Mouse (Mus musculus): ENCODE results near the gene Gucy2c. TPM values are rescaled to one million over a fixed set of nuclear protein-coding genes. Genes with fewer than 3 reads are reported as not detected.

The Gucy2c gene
- polyA plus RNA-seq, 1 experiment from 2014 or later: 13.3 TPM

GRCm38 (mm10) chr6:136722565-136722964 is 59.0 kb downstream of the Gucy2c start:
- Histone ChIP-seq H3K27ac (no peak overlapping the region), H3K4me1 (no peaks in the 10 kb centered on the region), H3K4me3 (replicated peaks) (no peak overlapping the region), H3K4me2 (no peak overlapping the region), H3K9ac (no peak overlapping the region), H3K9me3 (no peaks in the 10 kb centered on the region), H3K27me3 (replicated peaks) (no peaks in the 10 kb centered on the region), H3K36me3 (no peaks in the 10 kb centered on the region)
- no peak for ATAC-seq (ENCODE audit: insufficient read depth, low FRiP score, low read depth)
- WGBS: 81% methylated on average over 7 of the region's 7 CpGs

DNA sequence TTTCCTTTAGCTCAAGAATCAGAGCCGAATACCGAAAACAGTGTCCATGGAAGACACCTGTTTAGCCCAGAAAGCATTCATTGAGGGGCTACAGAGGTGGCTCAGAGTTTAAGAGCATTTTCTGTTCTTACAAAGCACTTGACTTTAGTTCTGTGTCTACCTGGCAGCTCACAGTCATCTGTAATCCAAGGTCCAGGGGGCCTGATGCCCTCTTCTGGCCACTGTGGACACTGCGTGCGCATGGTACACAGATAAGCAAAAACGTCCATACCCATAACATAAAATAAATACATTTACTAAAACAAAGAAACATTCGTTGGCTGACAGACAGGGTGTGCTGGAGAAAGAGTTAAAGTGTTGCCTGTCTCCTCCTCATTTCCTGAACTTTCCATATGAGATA is 59.6 kb downstream of the Gucy2c start:
- Histone ChIP-seq H3K4me2 (no peak overlapping the region), H3K4me3 (replicated peaks) (no peak overlapping the region), H3K27ac (no peak overlapping the region), H3K9ac (no peak overlapping the region), H3K4me1 (no peaks in the 10 kb centered on the region), H3K9me3 (no peaks in the 10 kb centered on the region), H3K27me3 (replicated peaks) (no peaks in the 10 kb centered on the region), H3K36me3 (no peaks in the 10 kb centered on the region)
- 55% methylated on average over 6 of the region's 6 CpGs for WGBS
- no peak for ATAC-seq (ENCODE audit: insufficient read depth, low FRiP score, low read depth)

DNA sequence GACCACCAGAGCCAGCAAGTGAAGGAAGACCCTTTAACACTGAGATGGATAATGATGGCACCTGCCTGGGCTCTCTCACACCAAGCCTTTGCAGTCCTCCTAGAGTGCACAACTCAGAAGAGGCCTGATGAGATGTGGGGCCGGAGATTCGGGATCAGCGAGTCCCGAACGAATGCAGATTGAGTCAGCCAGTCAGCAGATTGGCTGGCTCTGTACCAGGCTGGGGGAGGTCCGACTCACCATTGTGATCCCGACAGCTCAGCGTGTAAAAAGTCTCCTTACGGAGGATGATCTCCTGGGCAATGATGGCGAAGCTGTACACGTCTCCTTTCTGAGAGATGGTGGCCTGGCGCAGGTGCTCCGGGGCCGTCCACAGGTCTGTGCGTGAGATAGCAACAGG is 61.1 kb downstream of the Gucy2c start:
- Histone ChIP-seq H3K4me3 (replicated peaks) (no peak overlapping the region), H3K4me1 (no peaks in the 10 kb centered on the region), H3K27ac (no peak overlapping the region), H3K27me3 (replicated peaks) (no peaks in the 10 kb centered on the region), H3K9me3 (no peaks in the 10 kb centered on the region), H3K36me3 (no peaks in the 10 kb centered on the region), H3K9ac (no peak overlapping the region), H3K4me2 (no peak overlapping the region)
- WGBS: 85% methylated on average over 15 of the region's 15 CpGs
- no peak for ATAC-seq (ENCODE audit: insufficient read depth, low FRiP score, low read depth)

- Histone ChIP-seq H3K4me3 (replicated peaks) (no peak overlapping the region), H3K27me3 (replicated peaks) (no peaks in the 10 kb centered on the region), H3K9ac (no peak overlapping the region), H3K27ac (no peak overlapping the region), H3K4me1 (no peaks in the 10 kb centered on the region), H3K36me3 (no peaks in the 10 kb centered on the region), H3K9me3 (no peaks in the 10 kb centered on the region), H3K4me2 (no peak overlapping the region)
- ATAC-seq (ENCODE audit: insufficient read depth, low FRiP score, low read depth): no peak
- WGBS: 76% methylated on average over 10 of the region's 11 CpGs
These were observed 65.6 kb downstream of the Gucy2c start for GRCm38 (mm10) chr6:136715881-136716431.

DNA sequence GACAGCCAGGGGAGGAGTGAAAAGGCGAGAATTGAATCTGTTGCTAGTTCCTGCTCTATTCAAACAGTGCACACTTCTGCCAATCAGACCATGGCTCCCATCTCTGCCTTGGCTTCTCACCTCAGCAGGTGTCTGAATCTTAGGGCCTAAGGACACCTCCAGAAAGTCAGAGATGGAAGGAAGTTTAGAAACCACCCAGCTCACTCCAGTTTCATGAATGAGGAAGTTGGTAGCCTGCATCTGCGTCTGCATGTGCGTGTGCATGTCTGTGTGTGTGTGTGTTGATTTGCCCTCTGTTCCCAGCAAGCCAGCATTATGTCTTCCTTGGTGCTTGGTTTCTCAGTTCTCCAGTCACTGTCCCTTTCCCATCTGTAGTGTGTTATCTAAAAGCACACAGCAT is 67.5 kb downstream of the Gucy2c start:
- H3K36me3 ChIP-seq: no peaks in the 10 kb centered on the region
- no peak overlapping the region for H3K27ac ChIP-seq
- H3K9ac ChIP-seq: no peak overlapping the region
- ATAC-seq (ENCODE audit: insufficient read depth, low FRiP score, low read depth): no peak
- H3K9me3 ChIP-seq: no peaks in the 10 kb centered on the region
- no peaks in the 10 kb centered on the region for H3K27me3 ChIP-seq (replicated peaks)
- 76% methylated on average over 3 of the region's 3 CpGs for WGBS
- no peaks in the 10 kb centered on the region for H3K4me1 ChIP-seq
- no peak overlapping the region for H3K4me2 ChIP-seq
- H3K4me3 ChIP-seq (replicated peaks): no peak overlapping the region

DNA sequence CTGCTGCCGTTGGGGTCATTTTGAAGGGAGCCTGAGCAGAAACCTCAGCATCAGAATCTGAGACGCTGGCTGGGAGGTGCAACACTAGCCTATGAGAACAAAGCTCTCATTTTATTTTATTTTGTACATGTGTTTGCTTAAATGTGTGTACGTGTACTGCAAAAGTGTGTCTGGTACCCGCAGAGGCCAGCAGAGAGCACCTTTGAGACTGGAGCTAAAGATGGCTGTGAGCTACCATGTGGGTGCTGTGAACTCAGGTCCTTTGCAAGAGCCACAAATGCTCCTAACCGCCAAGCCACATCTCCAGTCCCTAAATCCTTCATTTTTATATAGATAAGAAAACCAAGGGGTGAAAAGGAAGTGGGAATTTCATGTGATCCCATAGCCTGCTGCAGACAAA is 71.2 kb downstream of the Gucy2c start:
- Histone ChIP-seq H3K9ac (no peak overlapping the region), H3K4me1 (no peaks in the 10 kb centered on the region), H3K4me2 (no peak overlapping the region), H3K27me3 (replicated peaks) (no peaks in the 10 kb centered on the region), H3K27ac (no peak overlapping the region), H3K9me3 (no peaks in the 10 kb centered on the region), H3K36me3 (no peaks in the 10 kb centered on the region), H3K4me3 (replicated peaks) (no peak overlapping the region)
- no peak for ATAC-seq (ENCODE audit: insufficient read depth, low FRiP score, low read depth)
- 90% methylated on average over 5 of the region's 5 CpGs for WGBS

DNA sequence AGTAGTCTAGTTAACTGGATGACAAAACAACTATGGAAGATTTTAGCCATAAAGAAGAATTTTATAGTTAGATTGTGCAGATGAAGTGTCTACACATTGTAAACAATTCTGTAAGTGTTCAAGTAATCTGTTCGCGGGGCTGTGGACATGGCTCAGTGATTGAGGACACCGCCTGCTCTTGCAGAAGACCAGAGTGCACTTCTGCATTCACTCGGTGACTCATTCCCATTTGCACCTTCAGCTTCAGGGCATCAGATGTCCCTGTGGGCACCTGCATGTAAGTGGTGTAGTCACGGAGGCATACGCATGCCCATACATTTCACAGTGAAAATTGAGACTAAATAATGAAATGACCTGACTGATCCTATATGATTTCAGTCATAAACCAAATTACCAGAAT is 73.0 kb downstream of the Gucy2c start:
- no peaks in the 10 kb centered on the region for H3K9me3 ChIP-seq
- no peak overlapping the region for H3K4me2 ChIP-seq
- ATAC-seq (ENCODE audit: insufficient read depth, low FRiP score, low read depth): no peak
- H3K27ac ChIP-seq: no peak overlapping the region
- H3K4me3 ChIP-seq (replicated peaks): no peak overlapping the region
- no peaks in the 10 kb centered on the region for H3K36me3 ChIP-seq
- no peaks in the 10 kb centered on the region for H3K4me1 ChIP-seq
- H3K27me3 ChIP-seq (replicated peaks): no peaks in the 10 kb centered on the region
- WGBS: 85% methylated on average over 6 of the region's 6 CpGs
- no peak overlapping the region for H3K9ac ChIP-seq

GRCm38 (mm10) chr6:136701878-136702277 is 79.7 kb downstream of the Gucy2c start:
- Histone ChIP-seq H3K36me3 (no peaks in the 10 kb centered on the region), H3K4me3 (replicated peaks) (no peak overlapping the region), H3K27me3 (replicated peaks) (no peaks in the 10 kb centered on the region), H3K4me2 (no peak overlapping the region), H3K27ac (no peak overlapping the region), H3K9me3 (no peaks in the 10 kb centered on the region), H3K4me1 (no peaks in the 10 kb centered on the region), H3K9ac (no peak overlapping the region)
- 77% methylated on average over 3 of the region's 3 CpGs for WGBS
- ATAC-seq (ENCODE audit: insufficient read depth, low FRiP score, low read depth): no peak

DNA sequence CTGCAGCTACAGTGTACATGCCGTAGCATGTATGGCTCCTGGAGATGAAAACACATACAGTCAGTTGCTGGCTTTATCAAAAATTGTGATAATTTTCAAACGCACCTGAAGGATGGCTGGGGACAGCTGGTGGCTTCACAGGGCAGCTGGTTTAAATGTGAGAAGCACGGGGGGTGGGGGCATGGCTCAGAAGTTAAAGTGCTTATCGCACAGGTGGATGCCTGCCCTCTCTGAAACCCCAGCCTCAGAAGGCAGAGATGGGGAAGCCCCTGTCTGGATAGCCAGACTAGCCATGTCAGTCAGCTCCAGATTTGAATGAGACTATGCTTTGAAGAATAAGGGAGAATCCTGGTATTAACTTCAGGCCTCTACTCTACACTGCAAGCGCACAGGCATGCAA is 80.4 kb downstream of the Gucy2c start:
- 81% methylated on average over 5 of the region's 5 CpGs for WGBS
- H3K27me3 ChIP-seq (replicated peaks): no peaks in the 10 kb centered on the region
- H3K4me3 ChIP-seq (replicated peaks): no peak overlapping the region
- H3K9ac ChIP-seq: no peak overlapping the region
- H3K36me3 ChIP-seq: no peaks in the 10 kb centered on the region
- H3K27ac ChIP-seq: no peak overlapping the region
- no peak overlapping the region for H3K4me2 ChIP-seq
- no peaks in the 10 kb centered on the region for H3K4me1 ChIP-seq
- ATAC-seq (ENCODE audit: insufficient read depth, low FRiP score, low read depth): no peak
- H3K9me3 ChIP-seq: no peaks in the 10 kb centered on the region

DNA sequence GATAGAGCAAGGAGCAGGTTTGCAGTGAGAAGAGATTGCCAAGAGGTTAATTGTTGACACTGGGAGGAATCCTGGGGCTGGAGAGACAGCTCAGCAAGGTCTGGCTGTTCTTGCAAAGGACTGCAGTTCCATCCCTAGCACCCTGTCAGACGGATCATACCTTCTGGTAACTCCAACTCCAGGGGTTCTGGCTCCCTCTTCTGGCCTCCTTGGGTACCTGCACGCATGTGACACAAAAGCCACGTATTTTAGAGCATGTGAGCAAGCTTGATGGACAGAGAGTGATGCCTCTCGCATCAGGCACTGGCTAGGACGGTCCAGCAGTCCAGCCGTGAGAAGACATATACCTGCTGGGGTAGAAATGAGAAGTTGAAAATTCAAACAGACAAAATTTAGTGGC is 90.3 kb downstream of the Gucy2c start:
- Histone ChIP-seq H3K4me3 (replicated peaks) (no peak overlapping the region), H3K36me3 (no peaks in the 10 kb centered on the region), H3K27ac (no peak overlapping the region), H3K27me3 (replicated peaks) (no peaks in the 10 kb centered on the region), H3K4me2 (no peak overlapping the region), H3K9me3 (no peaks in the 10 kb centered on the region), H3K4me1 (no peaks in the 10 kb centered on the region), H3K9ac (no peak overlapping the region)
- no peak for ATAC-seq (ENCODE audit: insufficient read depth, low FRiP score, low read depth)
- 89% methylated on average over 6 of the region's 6 CpGs for WGBS

DNA sequence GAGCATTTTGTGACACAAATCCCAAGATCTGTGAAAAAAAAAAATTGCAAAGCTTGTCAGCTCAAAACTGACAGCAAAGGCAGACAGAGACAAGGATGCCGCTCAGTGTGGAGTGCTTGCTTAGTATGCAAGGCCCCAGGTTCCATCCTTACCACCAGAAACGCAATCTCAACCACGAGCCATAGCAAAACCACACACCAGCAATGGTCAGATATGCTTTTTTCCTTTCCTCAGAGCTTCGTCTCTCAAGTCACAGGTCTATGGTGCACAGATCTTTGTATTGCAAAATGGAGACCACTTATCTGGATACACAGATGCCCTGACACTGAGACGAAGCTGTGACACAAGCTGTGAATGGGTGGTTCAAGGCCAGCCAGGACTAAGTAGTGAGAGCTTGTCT is 91.0 kb downstream of the Gucy2c start:
- no peak overlapping the region for H3K27ac ChIP-seq
- 78% methylated on average over 5 of the region's 5 CpGs for WGBS
- no peaks in the 10 kb centered on the region for H3K9me3 ChIP-seq
- ATAC-seq (ENCODE audit: insufficient read depth, low FRiP score, low read depth): no peak
- H3K4me3 ChIP-seq (replicated peaks): no peak overlapping the region
- no peaks in the 10 kb centered on the region for H3K36me3 ChIP-seq
- H3K4me1 ChIP-seq: no peaks in the 10 kb centered on the region
- H3K9ac ChIP-seq: no peak overlapping the region
- no peaks in the 10 kb centered on the region for H3K27me3 ChIP-seq (replicated peaks)
- H3K4me2 ChIP-seq: no peak overlapping the region

GRCm38 (mm10) chr6:136689790-136690413 is 91.7 kb downstream of the Gucy2c start:
- H3K4me1 ChIP-seq: no peaks in the 10 kb centered on the region
- H3K4me2 ChIP-seq: no peak overlapping the region
- ATAC-seq (ENCODE audit: insufficient read depth, low FRiP score, low read depth): no peak
- no peak overlapping the region for H3K9ac ChIP-seq
- no peaks in the 10 kb centered on the region for H3K27me3 ChIP-seq (replicated peaks)
- no peaks in the 10 kb centered on the region for H3K36me3 ChIP-seq
- WGBS: 48% methylated on average over 15 of the region's 15 CpGs
- H3K27ac ChIP-seq: peak overlapping the region; percentile 4; the same call in 1 of the 2 replicates
- no peaks in the 10 kb centered on the region for H3K9me3 ChIP-seq
- no peak overlapping the region for H3K4me3 ChIP-seq (replicated peaks)

DNA sequence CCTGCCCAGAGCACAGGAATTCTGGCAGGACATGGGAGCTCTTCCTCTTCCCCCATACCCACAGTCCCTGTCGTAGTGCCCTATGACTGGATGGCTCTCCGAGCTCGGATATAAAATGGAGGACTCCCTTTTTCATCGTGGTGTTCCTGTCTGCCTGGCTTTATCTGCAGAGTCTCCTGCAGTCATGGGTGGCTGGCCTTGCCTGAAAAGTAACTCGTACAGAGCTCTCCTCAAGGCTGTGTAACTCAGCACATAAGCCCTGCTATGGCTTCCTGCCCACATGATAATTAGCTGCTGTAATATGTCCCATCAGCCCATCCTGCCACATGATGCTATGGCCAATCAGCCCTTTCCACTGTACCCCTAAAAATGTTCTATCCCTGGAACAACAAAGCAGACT is 96.1 kb downstream of the Gucy2c start:
- Histone ChIP-seq H3K4me2 (no peak overlapping the region), H3K36me3 (no peaks in the 10 kb centered on the region), H3K4me1 (no peaks in the 10 kb centered on the region), H3K27ac (no peak overlapping the region), H3K9ac (no peak overlapping the region), H3K27me3 (replicated peaks) (no peaks in the 10 kb centered on the region), H3K9me3 (no peaks in the 10 kb centered on the region), H3K4me3 (replicated peaks) (no peak overlapping the region)
- no peak for ATAC-seq (ENCODE audit: insufficient read depth, low FRiP score, low read depth)
- 83% methylated on average over 5 of the region's 5 CpGs for WGBS

Measured in stomach, embryonic 15.5 days (tissue).